Mouse (Mus musculus): ENCODE measurements at regions not wholly inside any gene's neighbourhood (a gene's known extent, or its start where the extent isn't known, plus 50 kb on each side); places are given as distances from the start of the nearest gene placed in this dataset.

DNA sequence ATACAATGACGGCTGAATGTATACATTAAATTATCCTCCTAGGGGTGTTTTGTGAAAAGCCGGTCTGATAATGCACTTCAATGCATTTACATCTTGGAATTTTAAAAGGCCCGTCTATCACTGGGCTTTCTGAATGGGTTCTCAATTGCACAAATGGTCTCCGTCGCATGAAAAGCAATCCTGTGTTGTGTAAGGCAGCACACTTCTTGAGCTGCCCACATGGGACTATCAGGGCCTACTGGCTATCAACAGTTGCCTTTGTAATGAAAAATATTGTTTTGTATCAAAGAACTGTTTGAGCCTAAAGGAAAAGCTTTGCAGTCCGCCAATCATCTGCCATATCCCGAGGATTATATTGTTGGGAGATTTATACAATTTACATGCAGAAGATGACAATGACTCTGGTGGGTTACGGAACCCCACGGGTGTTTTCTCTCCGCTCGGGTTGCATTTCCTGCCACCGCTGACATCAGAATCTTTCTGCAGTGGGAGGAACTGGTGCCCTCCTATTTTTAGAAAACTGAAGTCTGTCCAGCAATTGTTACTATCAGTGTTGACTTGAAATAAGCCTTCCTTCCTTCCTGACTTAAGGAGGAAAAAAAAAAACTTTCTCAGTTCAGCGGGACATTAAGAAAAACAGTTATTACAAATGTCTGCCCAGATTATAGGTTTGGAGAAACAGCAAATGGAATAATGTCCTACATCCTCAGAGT is 118.7 kb downstream of the Tmem26 start:
- peak; percentile 56 for DNase-seq

DNA sequence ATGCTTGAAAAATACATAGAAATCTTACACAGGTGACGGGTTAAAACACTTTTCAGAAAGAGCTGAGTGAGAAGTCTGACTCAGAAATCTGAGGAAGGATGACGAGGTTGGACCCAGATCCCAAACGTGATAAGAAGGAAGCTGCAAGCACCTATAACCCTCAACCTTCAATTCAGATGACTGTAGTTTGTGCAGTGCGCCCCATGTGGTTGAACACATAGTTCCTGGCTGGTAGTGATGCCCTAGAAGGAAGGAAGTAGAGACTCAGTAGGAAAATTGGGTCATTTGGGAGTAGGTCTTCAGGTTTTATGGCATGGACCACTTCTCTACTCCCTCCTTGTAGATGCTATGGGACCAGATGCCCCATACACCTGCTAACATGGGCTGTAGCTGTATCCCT is 120.6 kb downstream of the Tmem26 start:
- DNase-seq = no peak

DNA sequence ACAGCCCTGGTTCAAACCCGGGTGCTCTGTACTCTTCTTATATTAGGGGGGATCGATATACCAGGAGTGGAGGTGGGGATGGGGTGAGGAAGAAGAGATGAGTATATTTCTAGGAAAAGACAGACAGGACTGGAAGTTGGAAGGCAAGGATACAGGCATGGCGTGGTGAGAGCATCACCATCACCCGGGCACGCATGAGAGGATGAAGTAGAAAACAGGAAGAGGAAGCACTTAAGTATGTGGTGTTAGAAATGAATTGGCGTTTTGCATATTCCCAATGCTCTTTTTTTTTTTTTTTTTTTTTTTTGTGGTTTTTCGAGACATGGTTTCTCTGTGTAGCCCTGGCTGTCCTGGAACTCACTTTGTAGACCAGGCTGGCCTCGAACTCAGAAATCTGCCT is 121.2 kb downstream of the Tmem26 start:
- DNase-seq = no peak

DNA sequence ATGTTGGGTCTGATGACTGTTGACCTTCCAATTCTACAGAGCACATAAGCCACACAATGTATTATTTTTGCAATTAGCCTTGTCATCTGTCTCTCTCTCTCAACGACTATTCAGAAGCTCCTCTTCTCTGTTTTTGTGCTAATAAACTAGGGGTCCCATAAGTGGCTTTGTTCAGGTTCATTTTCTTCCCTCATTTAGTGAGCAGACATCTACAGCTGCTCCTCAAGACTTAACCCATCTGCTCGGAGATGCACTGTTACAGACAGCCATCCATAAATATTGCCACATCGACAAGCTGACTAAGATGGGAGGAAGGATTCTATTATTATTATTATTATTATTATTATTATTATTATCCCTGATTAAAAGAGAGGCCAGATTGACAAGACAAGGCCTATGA is 127.7 kb downstream of the Tmem26 start:
- no peak for DNase-seq

DNA sequence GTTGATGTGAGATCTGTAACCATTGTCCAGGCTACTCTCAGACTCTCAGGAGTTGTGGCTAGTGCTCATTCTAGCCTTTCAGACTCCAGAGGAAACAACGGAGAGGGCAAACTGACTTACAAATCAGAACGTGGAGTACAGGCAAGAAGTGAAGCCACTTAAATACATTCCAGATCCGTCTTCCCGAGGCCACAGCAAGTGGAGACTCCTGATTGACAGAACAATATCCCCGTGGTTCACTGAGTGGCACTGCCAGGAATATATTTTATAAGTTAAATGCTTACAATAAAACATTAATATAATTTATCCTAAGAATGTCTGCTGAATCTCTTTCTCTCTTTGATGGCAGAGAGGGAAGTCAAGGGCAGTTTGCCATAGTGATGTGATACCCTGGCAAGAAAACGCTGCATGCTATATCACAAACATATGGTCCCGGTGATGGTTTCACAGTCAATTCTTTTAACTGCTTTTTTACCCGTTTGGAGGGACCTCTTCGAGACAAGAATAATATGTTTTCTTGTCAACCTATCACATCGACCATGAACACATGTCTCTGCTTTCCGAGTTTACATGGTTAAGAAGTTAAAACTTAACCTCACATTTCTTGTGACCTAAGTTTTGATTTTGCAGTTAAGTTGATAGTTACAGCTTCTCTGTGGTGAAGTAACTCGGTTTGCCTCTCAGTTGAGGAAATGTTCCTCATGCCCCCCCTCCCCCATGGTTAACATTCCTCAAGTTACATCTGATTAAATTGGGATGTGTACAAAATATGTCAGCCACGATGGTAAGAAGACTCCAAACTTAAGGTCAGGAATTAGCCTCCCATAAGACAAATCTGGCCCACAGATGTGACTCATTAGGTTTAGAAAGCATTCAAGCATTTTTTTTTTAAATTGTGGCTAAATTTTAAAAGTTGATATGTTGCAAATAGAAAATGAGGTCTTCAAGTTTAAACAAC is 132.8 kb downstream of the Tmem26 start:
- DNase-seq = no peak

DNA sequence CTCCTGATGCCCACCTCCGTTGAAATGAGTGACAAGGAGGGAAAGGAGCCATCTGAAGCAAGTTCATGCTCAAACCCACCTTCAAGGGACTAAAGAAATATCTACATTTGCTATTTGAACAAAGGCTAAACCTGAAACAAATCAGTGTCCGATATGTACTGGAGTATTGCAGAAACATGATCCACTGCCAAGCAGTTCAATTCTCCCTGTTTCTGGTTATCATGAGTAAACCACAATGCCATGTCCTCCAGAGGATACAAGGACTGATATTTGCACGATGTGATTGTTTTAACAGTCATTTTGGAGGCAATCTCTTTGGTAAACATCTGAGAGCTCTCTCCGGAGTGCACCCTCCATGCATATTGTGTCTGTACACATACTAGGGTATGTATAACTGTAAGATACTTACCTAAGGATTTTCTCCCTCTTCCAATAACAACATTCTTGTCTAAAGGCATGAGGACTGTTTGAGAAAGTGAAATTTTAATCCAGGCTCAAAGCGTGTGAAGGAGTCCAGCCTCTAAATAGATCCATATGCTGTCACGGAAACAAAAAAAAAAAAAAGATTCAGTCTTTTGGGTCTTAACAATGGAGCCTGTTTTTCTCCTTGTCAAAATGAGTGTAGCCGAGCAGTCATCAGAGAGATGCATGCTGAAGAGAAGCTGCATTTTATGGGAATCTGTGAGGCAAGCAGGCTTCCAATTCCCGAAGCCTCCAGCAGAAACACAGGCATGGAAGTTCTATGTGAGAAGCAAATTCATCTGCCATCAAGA is 141.3 kb downstream of the Tmem26 start:
- no peak for DNase-seq

DNA sequence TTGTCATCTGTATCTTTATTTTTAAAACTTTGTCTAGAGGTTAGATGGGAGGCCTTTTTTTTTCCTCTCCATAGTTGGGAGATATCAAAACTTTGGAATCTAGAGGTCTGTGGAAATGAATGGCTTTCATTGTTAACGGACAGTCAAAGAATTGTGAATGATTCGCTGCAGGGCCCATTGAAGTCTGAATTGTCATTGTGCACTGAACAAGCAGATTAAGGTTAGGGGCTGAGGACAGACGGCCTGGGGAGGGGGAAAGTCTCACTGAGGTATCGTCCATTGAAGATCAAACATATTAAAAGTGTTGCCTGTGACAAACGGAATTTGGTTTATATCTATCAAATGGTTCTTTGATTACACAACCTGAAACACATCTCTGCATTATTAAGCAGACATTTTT is 142.3 kb downstream of the Tmem26 start:
- DNase-seq = no peak

DNA sequence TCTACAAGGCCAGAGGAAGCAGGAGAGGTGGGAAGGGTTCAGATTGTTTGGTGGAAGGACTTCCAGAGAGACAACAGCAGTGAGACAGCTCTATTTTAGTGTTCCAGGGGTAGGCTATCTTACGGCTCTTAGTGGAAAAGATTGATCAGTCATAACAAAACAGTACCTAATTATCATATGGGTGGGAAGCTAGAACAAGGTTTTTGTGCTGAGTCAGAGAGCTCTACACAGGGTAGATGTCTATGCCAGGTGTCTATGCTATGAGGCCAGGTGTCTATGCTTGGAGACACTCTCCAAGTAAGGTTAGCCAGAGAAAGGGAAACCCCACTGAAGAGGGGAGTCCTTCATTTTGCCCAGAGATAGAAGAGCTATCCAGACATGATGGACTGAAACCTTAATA is 143.9 kb downstream of the Tmem26 start:
- DNase-seq = no peak

DNA sequence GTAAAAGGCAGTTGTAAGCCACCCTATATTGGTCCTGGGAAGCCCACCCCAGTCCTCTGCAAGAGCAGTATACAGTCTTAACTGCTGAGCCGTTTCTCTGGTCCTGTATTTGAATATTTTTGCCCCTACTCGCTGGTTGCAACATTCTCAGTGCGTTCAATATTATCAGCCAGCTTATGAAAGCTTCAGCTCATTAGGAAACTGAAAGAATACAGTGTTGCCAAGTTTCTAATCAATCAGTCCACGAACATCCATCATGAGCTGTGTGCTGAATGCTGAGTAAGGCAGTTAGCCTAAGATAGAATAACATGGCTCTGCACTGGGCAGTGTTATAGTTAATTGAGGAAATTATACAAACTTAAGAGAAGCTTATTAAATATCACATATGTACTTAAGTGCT is 148.7 kb downstream of the Tmem26 start:
- DNase-seq = no peak

DNA sequence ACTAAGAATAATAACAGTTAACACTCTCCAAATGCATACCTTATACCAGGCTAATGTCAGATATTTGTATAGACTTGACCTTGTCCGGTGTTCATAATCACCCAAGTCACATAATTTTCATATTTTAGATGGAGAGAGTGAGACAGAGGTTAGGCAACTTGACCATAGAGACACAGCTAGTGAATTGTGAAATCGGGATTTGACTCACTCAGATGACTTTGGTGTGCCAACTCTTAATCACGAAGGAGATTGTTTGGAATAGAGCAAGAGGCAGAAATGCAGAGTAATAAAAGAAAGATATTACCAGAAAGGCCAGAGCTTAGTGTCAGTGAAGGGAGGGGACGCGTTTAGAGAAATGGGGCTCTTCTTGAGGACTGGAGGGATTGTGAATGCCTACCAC is 152.2 kb downstream of the Tmem26 start:
- no peak for DNase-seq

DNA sequence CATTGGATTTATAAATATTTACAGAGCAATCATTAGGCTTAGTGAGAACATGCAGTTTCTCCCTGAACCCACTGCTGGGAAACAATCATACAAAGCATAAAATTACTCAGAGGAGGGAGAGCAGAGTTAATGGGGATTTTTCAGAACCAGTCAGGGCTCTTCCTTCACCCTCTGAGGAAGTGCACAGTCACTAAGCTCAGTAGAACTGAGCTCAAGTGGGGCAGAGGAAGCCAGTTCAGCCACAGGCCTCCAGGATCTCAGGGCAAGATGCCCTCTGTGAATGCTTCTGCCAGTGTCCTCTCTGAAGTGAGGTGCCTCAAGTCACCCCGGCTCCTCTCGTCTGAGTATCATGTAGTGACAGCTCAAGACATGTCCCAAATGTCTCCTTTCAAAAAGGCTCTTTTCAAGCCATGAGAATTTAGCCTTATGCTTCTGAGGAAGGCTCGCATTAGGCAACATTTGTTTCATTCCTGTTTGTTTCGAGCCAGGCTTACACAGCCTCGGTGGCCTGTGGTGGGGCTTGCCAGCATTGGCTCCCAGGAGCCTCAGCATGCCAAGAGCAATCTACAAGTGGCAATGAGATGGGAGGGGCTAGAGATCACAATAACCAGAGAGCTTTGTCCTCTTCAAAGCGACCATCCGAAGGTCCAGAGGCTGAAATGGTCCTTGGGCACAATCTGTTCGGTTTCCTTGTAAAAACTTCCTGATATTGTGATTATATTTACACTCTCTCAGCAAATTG is 169.8 kb downstream of the Tmem26 start:
- no peak for DNase-seq

DNA sequence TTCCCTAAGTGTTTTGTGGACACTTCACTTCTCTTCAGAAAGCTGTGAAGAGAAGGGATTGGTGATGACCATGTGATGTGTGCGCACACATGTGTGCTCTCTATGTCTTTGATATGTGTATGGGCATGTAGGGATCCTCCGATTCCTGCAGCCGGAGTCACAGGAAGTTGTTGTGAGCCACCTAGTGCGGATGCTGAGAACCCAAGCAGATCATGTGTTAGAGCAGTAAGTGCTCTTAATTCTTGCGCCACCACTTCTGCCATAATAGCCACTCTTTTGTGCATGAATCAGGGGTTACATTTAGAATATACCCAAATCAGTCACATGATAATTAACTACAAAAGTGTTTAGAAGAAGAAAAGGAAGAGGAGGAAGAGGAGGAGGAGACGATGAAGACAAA is 170.7 kb downstream of the Tmem26 start:
- no peak for DNase-seq

DNA sequence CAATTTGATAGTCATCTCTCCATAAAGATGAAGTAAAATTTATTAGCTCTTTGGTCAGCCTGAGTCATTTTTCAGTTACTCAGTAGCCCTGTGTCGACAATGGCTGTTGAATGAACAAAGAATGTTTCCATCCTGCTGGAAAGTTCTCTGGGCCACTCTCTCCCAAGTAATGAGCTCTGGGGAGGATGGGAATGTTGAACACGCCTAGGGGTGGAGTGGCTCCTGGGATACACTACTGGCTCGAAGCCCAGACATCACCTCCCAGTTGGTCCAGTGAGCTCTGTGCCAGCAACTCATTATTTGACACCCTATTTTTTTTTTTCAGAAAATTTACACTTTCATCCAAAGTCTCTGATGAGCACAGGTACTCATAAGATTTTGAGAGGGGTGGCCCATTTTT is 174.1 kb downstream of the Tmem26 start:
- DNase-seq = peak; percentile 35

DNA sequence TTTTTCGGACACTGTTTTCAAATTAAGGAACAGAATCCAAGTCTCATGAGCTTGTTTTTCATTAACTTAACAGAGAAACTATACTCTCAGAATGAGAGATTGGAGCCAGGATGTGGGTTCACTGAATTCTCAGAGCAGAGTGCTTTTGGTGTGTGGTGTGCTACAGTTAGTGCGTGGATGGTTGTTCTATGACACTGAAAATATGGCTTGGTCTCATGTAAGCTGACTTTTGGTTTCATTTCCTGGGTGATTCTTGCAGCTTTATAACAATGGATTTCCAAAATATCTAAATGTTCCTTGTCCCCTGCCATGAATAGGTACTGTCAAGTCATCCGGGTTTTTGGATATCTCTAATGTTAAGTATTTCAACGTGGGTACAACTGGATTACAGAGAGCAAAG is 177.7 kb downstream of the Tmem26 start:
- no peak for DNase-seq

DNA sequence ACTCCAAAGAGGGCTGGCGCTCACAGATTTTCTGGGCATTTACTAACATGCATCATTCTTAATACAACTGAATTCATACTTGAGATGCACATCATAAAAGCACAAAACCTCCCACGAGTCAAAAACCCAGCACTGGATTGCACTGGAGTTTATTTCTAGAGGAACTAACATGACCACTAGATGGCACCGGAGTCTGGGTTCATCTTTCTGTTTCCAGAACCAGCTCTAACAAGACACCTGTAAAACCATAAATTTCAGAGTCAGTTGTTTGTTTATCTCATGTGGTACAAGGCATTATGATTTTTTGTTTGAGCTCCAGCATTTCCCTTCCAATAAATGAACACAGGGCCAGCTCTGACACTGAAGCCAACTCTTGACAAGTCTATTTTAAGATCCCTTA is 179.2 kb downstream of the Tmem26 start:
- peak; percentile 75 for DNase-seq

DNA sequence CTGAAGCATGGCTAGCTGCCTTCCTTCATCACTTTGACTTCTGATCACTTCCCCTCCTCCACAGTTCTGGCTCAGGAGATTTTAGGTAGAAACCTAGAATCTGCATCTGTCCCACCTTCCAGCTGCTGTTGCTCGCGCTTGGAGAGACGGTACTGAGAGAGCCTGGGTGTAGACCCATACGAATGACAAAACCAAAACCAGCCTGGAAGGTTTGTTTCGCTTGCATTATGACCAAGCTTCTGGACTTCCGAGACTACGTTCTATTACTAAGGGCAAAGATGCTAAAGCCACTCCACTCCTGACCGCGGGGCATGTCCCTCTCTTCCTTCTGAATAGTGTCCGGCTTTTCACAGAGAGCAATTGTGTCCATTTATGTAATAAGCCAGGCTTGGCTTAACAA is 180.9 kb downstream of the Tmem26 start:
- no peak for DNase-seq

DNA sequence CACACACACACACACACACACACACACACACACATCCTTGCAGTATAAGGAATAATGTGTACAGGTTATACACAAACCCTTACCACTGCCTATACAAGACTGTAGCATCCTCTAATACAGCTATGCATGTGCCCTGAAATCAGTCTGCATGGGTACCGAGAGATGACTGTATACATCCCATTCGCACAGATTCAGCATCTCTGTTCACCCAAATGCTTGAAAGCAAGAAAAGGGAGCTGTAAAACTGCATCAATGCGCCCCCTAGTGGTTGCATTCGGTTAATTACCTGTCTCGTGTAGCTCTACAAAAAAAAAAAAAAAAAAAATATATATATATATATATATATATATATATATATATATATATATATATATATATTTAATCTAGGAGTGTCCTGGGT is 184.8 kb downstream of the Tmem26 start:
- DNase-seq = peak; percentile 65

DNA sequence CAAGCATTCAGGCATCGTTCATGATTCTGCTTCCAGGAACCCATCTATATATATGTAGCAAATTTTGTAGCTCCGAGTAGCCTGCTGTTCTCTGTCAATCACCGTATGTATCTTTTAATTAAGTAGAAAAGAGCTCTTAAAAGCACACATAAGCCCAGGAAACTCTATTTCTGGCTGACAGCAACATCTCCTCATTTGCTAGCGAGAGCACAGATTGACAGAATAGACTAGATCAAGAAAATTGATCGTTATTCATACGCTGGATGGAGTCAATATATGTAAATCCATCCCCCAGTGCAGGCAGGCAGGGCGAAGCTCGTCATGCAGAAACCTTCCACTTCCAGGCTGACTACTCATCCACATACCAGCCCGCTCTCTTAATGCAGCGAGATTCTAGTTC is 185.6 kb downstream of the Tmem26 start:
- no peak for DNase-seq

DNA sequence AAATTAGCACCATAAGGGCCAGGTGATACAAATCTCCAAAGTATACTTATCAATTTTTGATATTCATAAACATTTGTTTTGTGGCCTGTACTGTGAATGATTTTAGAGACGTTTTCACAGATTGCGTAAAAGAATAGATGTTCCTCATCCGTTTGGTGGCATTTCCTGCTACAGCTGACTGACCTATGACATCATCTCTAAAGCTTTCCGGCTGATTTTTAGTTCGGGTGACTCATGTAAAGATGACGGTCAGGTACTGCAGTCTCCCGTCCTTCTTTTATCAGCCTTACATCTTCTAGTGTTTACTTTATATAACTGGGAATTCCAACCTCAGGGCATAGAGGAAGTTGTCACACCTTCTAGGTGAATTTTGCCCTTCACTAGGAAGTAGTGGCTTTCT is 192.7 kb downstream of the Tmem26 start:
- no peak for DNase-seq

DNA sequence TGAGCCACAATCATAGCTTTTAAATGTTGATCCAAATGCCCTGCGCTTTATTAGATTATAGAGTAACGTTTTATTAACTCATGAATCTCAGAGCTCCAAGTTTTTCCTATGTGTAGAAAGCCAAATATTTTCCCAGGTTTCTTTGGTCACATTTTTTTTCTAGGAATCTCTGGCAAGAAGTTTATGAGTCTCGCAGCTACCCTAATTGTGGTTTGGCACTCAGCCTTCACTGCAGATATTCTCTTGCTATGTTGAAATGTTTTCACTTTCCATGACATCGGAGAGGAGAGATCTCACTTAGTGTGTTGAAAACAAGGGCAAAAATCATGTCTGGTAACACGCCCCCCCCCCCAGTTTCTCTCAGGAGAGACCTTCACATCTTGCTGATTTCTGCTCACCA is 212.4 kb downstream of the Tmem26 start:
- DNase-seq = no peak

DNA sequence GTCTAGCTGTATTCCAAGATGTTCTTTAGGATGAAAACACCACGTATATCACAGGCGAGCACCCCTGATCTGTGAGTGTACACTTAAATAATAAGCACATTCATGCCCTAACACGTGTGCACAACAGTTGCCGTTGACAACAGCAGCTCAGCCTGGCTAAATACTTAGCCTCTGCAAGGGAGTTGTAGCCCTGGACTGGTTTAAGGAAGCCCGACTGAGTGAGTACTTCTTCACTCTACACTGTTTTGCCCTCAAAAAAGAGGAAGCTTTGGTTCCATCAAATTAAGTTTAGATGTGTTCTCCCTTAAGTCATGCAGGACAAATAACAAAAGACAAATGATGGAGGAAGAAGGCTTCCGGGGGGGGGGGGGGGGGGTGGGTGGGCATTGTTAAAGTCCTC is 208.0 kb upstream of the Rhobtb1 start:
- DNase-seq = no peak

DNA sequence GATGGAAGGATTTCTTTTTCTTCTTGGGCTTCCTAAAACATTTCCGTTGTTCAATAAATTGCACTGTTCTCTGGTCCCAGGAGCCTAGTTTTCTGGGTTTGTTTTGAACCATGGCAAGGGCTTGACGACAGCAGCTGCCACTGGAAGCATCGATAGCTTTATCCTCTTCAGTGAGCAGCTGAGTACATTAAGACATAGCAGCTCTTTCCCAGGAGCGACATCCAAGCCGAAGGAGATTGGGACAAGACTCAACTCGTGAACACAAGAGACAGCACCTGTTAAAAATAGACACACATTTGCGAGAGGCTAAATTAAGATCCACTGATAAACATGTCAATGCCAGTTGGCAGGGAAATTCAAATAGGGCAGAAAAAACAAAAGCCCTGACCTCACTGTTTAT is 194.7 kb upstream of the Rhobtb1 start:
- DNase-seq = no peak

DNA sequence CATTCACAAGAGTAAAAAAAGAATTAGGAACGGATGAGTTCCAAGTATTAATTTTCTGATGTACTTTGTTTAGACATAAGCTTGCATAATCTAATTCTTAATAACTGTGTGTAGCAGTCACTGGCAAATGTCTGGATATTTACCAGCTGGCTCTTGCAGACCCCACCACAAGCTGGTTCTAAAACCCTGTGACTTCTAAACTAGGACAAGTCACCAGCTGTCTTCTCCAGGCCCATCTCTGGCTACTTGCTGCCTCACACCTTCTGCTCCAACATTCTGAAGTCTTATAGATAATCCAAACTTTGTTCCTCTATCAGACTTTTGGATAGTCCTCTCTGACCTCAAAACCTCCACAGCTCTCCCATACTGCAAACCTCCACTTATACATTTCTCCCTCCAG is 189.9 kb upstream of the Rhobtb1 start:
- DNase-seq = no peak

Measured in kidney, adult 9 months (tissue).